Comparison of ENCODE assay signal across 11 mouse cellular contexts in the genomic region with DNA sequence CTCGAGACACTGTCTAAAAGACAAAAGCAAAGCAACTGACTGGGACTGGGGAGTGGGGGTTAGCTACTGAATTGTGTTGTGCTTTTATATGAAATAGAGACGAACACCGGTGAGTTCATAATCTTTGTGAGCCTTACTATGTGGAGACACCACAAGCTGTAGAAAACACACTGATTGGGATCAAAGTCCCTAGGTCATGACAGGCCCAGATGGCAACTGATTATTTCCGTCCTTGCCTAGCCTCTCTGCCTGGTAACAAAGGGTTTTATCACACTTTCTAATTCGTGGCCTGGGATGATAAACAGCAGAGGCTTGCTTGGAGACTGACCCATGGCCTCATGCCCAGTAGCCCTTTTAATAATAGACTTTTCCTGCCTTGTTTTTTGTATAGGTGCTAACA.
A peak's percentile ranks its signal among the peaks of the same experiment; 100 is the strongest.
DNase-seq lines count a peak whose midpoint lies in the region; ATAC-seq and TF ChIP-seq lines count a peak whose summit lies in the region.
"Had no signal": no experiment of that assay in that cellular context is flagged by ENCODE, and none has a peak within 500 bp of the region (broad histone marks: within the 10 kb centered on the region; RNA-seq: fewer than 3 reads in every experiment).

No protein-coding gene starts in this region.

- no peaks in the 10 kb centered on the region for H3K36me3 ChIP-seq in heart, embryonic 13.5 days
- no peaks in the 10 kb centered on the region for H3K36me3 ChIP-seq in lung, embryonic 14.5 days (ENCODE audit: insufficient read depth)
- H3K36me3 ChIP-seq in forebrain, embryonic 16.5 days (ENCODE audit: control insufficient read depth, insufficient read depth): no peaks in the 10 kb centered on the region
- no peaks in the 10 kb centered on the region for H3K36me3 ChIP-seq in myocyte (ENCODE audit: control insufficient read depth, insufficient read depth)
- H3K36me3 ChIP-seq: hindbrain, embryonic 15.5 days had no signal

- peak overlapping the region; percentile 86 for H3K27ac ChIP-seq in heart, embryonic 13.5 days (replicated peaks)
- H3K27ac ChIP-seq in lung, embryonic 14.5 days (ENCODE audit: low read depth): peak overlapping the region; percentile 95
- peak overlapping the region; percentile 52; the same call in 1 of the 2 replicates for H3K27ac ChIP-seq in forebrain, embryonic 16.5 days (ENCODE audit: low read length)
- H3K27ac ChIP-seq: liver, embryonic 14.5 days had no signal

- H3K9me3 ChIP-seq in heart, embryonic 13.5 days: 0 out of 2 replicates have a peak, but pooled peaks cover 5% of the 10 kb centered on the region
- 0 out of 2 replicates have a peak, but pooled peaks cover 4% of the 10 kb centered on the region for H3K9me3 ChIP-seq in lung, embryonic 14.5 days (ENCODE audit: low read depth, low read length)
- peaks cover 5% of the 10 kb centered on the region; the same call in 1 of the 2 replicates for H3K9me3 ChIP-seq in forebrain, embryonic 16.5 days (ENCODE audit: control insufficient read depth, low read length)
- H3K9me3 ChIP-seq: hindbrain, embryonic 15.5 days had no signal

- H3K27me3 ChIP-seq in heart, embryonic 13.5 days (replicated peaks): no peaks in the 10 kb centered on the region
- H3K27me3 ChIP-seq in lung, embryonic 14.5 days (ENCODE audit: insufficient read depth, low read length): no peaks in the 10 kb centered on the region; the same call in 1 of the 2 replicates
- no peaks in the 10 kb centered on the region for H3K27me3 ChIP-seq in forebrain, embryonic 16.5 days (replicated peaks; ENCODE audit: control insufficient read depth, insufficient read depth, low read length)
- H3K27me3 ChIP-seq in myocyte (ENCODE audit: control insufficient read depth, insufficient read depth, insufficient read length): no peaks in the 10 kb centered on the region
- H3K27me3 ChIP-seq: hindbrain, embryonic 15.5 days had no signal

- no peak for TF ChIP-seq CTCF in lung, embryonic 14.5 days (IDR thresholded peaks at IDR 0.05; ENCODE audit: low read depth)
- no peak for TF ChIP-seq CTCF in lung, adult 2 months (IDR thresholded peaks at IDR 0.05; ENCODE audit: insufficient read depth, low read length)

- H3K4me2 ChIP-seq in heart, embryonic 13.5 days: no peak overlapping the region
- no peak overlapping the region for H3K4me2 ChIP-seq in lung, embryonic 14.5 days
- H3K4me2 ChIP-seq in forebrain, embryonic 16.5 days (ENCODE audit: low read length): no peak overlapping the region
- H3K4me2 ChIP-seq in myocyte (ENCODE audit: low read depth): peak overlapping the region; percentile 16
- H3K4me2 ChIP-seq: hindbrain, embryonic 15.5 days had no signal

- no peak overlapping the region for H3K4me3 ChIP-seq in heart, embryonic 13.5 days
- no peak overlapping the region for H3K4me3 ChIP-seq in lung, embryonic 14.5 days (ENCODE audit: low read depth, low read length)
- no peak overlapping the region for H3K4me3 ChIP-seq in lung, adult 2 months (replicated peaks; ENCODE audit: extremely low read depth, low read depth, low read length)
- no peak overlapping the region for H3K4me3 ChIP-seq in forebrain, embryonic 16.5 days (replicated peaks; ENCODE audit: low read length)
- H3K4me3 ChIP-seq in myocyte: no peak overlapping the region
- H3K4me3 ChIP-seq: hindbrain, embryonic 15.5 days had no signal

- no peak overlapping the region for H3ac ChIP-seq in myocyte (ENCODE audit: control insufficient read depth, insufficient read length)

- H3K9ac ChIP-seq in heart, embryonic 13.5 days: no peak overlapping the region
- H3K9ac ChIP-seq in lung, embryonic 14.5 days: no peak overlapping the region
- no peak overlapping the region for H3K9ac ChIP-seq in forebrain, embryonic 16.5 days (replicated peaks; ENCODE audit: low read depth, low read length)
- H3K9ac ChIP-seq: hindbrain, embryonic 15.5 days; liver, embryonic 14.5 days had no signal

- no peak for TF ChIP-seq POLR2A in lung, adult 2 months (IDR thresholded peaks at IDR 0.05; ENCODE audit: borderline replicate concordance, extremely low read depth, low read depth, low read length)
- TF ChIP-seq POLR2A in myocyte (IDR thresholded peaks at IDR 0.05; ENCODE audit: insufficient read length, low read depth): no peak

- peaks cover 35% of the 10 kb centered on the region for H3K4me1 ChIP-seq in heart, embryonic 13.5 days
- peaks cover 23% of the 10 kb centered on the region for H3K4me1 ChIP-seq in lung, embryonic 14.5 days (ENCODE audit: insufficient read depth)
- H3K4me1 ChIP-seq in lung, adult 2 months (ENCODE audit: control insufficient read depth, insufficient read depth, low read length): peaks cover 29% of the 10 kb centered on the region
- peaks cover 9% of the 10 kb centered on the region for H3K4me1 ChIP-seq in forebrain, embryonic 16.5 days (replicated peaks; ENCODE audit: control insufficient read depth, insufficient read depth, low read length)

- WGBS in heart, embryonic 13.5 days: 35% methylated on average over 5 of the region's 5 CpGs
- 57% methylated on average over 5 of the region's 5 CpGs for WGBS in lung, embryonic 14.5 days
- WGBS in lung, adult 2 months: 38% methylated on average over 5 of the region's 5 CpGs
- 47% methylated on average over 5 of the region's 5 CpGs for WGBS in forebrain, embryonic 16.5 days

- no peaks in the 10 kb centered on the region for H3K79me2 ChIP-seq in myocyte (ENCODE audit: control insufficient read depth, insufficient read depth)

- no peak for ATAC-seq in heart, embryonic 13.5 days (ENCODE audit: extremely low read depth, insufficient number of reproducible peaks, low FRiP score, low TSS enrichment)
- ATAC-seq in lung, embryonic 14.5 days (ENCODE audit: insufficient read depth): no peak
- no peak for ATAC-seq in forebrain, embryonic 16.5 days
- ATAC-seq in CD4-positive, CD25-positive, alpha-beta regulatory T cell, adult 4 months: no peak
- no peak for ATAC-seq in inflammation-experienced regulatory T-cells, adult 6 months

- no peak for DNase-seq in heart, adult 8-10 months (ENCODE audit: low spot score)
- DNase-seq in lung, embryonic 14.5 days: peak; percentile 51
- DNase-seq in lung, adult 2 months: no peak
- DNase-seq: right cerebral cortex, postnatal 14 days had no signal

TF ChIP-seq in myocyte, 11 proteins besides CTCF, POLR2A, EP300 and RAD21:
- no peak for TF ChIP-seq REST (IDR thresholded peaks at IDR 0.05; ENCODE audit: insufficient read depth, insufficient read length)
- TF ChIP-seq CEBPB (IDR thresholded peaks at IDR 0.05; ENCODE audit: insufficient read depth, poor library complexity, severe bottlenecking): no peak
- no peak for TF ChIP-seq TCF3 (IDR thresholded peaks at IDR 0.05; ENCODE audit: insufficient read length, low read depth)
- no peak for TF ChIP-seq MAX (IDR thresholded peaks at IDR 0.05; ENCODE audit: low read depth)
- TF ChIP-seq SRF (IDR thresholded peaks at IDR 0.05; ENCODE audit: control insufficient read depth, insufficient read length, low read depth): no peak
- TF ChIP-seq E2F4 (IDR thresholded peaks at IDR 0.05; ENCODE audit: insufficient read depth): no peak
- no peak for TF ChIP-seq MYOD1 (IDR thresholded peaks at IDR 0.05; ENCODE audit: control insufficient read depth in 1 of 3, insufficient read length in 2 of 3, low read depth in 2 of 3)
- no peak for TF ChIP-seq POLR2AphosphoS2 (IDR thresholded peaks at IDR 0.05; ENCODE audit: insufficient read length, low read depth)
- no peak for TF ChIP-seq USF1 (IDR thresholded peaks at IDR 0.05; ENCODE audit: low read depth)
